Mouse (Mus musculus) urinary bladder, postnatal 14 days (tissue): ENCODE measurements around the gene Gdpgp1.

Experiments
- DNase-seq: peaks from one replicate; pipeline ENCODE4 v3.0.0; 2021; ENCODE audit warnings: low spot score

The Gdpgp1 gene

GRCm38 (mm10) chr7:80280032-80280431 is 47.4 kb downstream of the Gdpgp1 start:
- DNase-seq, result no peak

DNA sequence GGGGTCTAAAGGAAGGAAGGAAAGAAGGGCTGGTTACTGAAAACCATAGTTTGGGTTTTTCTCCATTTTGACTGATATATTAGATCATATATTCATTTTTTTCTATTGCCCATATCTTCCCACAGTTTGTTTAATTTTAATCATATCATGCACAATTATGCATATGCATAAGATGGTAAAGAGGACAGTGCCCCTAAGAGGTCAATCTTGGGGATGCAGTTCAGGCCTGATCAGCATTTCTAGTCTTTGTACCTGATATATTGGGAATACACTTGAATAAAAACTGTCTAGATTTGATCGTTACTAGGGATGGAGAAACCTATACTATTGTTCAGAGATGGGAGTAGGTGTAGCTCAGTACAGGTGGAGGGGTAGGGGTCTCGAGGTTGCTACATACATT is 48.3 kb downstream of the Gdpgp1 start:
- no peak for DNase-seq

GRCm38 (mm10) chr7:80281646-80282045 is 49.0 kb downstream of the Gdpgp1 start:
- DNase-seq, result no peak

DNA sequence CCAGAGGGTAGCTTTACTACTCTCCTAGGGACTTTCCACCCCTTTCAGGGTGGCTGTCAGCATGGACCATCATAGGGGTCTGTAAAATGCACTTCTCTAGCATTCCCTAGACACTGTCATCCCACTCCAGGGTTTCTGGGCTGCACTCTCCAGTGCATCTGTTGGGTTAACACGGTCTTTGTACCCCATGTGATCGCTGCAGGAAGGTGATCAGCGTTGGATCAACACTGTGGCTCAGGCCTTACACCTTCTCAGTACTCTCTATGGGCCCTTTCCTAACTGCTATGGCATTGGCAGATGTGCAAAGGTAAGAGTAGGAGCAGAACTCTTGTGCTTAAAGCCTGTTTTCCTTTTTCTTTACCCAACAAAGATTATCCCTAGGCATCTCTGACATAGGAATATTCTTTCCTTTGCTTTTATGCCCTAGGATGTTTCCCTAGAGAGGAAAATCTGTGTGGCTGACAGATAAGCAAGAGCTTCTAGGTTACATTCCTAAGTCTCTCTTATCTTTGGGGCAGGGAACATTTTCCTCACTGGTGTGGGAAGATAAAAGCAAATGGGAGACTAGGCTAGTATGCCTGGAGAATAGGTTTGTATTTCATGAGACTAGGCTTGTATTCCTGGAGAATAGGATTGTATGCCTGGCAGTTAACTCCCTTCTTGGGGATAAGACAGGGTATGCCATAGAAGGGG is 50.7 kb downstream of the Gdpgp1 start:
- no peak for DNase-seq

DNA sequence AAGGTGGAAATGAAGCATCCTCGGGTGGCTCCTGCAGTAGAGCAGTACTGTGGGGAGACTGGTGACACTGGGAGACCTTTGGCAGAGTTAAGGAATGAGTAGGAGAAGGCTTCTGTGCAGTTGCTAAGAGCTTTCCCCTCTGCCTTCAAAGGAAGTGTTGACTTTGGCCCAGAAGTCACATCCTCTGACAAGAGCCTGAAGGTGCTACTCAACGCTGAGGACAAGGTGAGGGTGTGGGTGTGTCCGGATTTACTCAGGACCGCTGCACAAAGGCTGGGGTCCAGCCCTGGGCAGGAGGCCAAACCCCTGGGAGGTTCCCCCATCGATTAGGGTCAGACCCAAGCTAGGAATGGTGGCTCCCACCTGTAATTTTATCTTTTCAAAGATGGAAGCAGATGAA is 51.7 kb downstream of the Gdpgp1 start:
- no peak for DNase-seq

DNA sequence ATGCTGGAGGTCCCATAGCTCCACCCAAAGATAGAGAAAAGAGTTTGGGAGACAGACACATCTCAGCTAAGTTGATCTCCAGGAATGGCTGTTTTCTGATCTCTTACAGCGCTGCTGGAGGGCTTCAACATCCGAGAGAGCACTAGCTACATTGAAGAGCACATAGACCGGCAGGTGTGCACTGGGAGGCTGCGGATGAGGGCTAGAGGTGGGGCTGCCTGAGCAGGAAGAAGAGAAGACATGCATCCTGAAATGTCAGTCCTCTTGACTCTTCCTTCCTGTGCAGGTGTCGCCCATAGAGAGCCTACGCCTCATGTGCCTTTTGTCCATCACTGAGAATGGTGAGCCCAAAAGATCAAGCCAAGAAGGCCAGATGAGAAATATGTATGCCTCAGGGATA is 53.1 kb downstream of the Gdpgp1 start:
- no peak for DNase-seq

DNA sequence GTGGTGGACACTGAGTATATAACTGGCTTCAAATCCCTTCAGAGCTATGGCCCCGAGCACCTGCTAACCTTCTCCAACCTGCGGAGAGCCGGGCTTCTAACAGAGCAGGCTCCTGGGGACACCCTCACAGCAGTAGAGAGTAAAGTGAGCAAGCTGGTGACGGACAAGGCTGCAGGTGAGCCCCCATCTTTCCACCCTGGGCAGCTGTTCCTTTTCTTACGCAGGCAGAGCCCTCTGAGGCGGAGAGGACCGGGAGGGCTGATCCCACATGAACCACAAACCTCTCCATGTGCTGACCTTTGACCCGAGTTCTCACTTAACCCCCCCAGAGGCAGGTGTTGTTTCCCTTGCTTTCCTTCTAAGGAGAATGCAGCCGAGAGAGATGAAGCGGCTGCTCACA is 55.1 kb downstream of the Gdpgp1 start:
- no peak for DNase-seq
